Mouse (Mus musculus) heart, adult 2 months (tissue): ENCODE data around the gene Faap24.

ENCODE experiments used
- CTCF ChIP-seq: fragments of 200-600 bp; IDR thresholded peaks from 2 replicates; pipeline ENCODE4 v1.8.1; 2022; ENCODE audit warnings: antibody characterized with exemption, mild to moderate bottlenecking, moderate library complexity
- EP300 ChIP-seq: fragments of 200-500 bp; IDR thresholded peaks from 2 replicates; pipeline ENCODE4 v1.6.1; 2011; ENCODE audit warnings: low read depth, low read length, control low read depth; ENCODE audit not compliant: insufficient read depth

- TF ChIP-seq EP300: no peak
- no peak for TF ChIP-seq CTCF
Measured at GRCm38 (mm10) chr7:35347918-35348700, 48.5 kb downstream of the Faap24 start.
